Mouse (Mus musculus): Measurements from ENCODE around the gene Gm2115.

The Gm2115 gene

GRCm38 (mm10) chr7:84631878-84632277, 103.1 kb downstream of the Gm2115 start:
- no peak for DNase-seq (ENCODE audit: extremely low read depth, low read depth, low spot score)
